Mouse (Mus musculus) ES-E14 (cell line): ENCODE data around the gene Raly.

ENCODE experiments used
- HCFC1 ChIP-seq: IDR thresholded peaks from 2 replicates; pipeline ENCODE4 v1.6.1; 2012; ENCODE audit warnings: low read length, inconsistent platforms, borderline replicate concordance; ENCODE audit not compliant: insufficient read depth
- MAFK ChIP-seq: IDR thresholded peaks from 2 replicates; pipeline ENCODE4 v1.6.1; 2014; ENCODE audit warnings: mild to moderate bottlenecking, low read depth, low read length, inconsistent platforms; ENCODE audit not compliant: insufficient read depth
- ZNF384 ChIP-seq: IDR thresholded peaks from 2 replicates; pipeline ENCODE4 v1.6.1; 2012; ENCODE audit warnings: low read depth, low read length, inconsistent platforms

DNA sequence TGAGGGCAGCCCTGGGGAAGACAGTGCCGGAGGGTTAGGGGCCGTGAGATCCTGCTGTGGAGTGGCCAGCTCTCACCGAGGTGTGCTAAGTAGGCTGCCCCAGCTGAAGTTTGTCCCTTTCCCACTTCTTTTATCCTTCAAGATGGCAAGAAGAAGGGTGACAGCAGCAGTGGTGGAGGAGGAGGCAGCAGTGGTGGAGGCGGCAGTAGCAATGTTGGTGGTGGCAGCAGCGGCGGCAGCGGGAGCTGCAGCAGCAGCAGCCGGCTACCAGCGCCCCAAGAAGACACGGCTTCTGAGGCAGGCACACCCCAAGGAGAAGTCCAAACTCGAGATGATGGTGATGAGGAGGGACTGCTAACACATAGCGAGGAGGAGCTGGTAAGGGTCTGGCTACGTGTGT lies 72.8 kb downstream of the Raly start:
- TF ChIP-seq ZNF384: no peak
- TF ChIP-seq MAFK: no peak
- TF ChIP-seq HCFC1: no peak
